ENCODE assay signal across 8 mouse cellular contexts in genomic region chr2:104816371-104816827, GRCm38 (mm10). TPM values are rescaled to one million over a fixed set of nuclear protein-coding genes. Genes with fewer than 3 reads are reported as not detected.
DNase-seq lines count a peak whose midpoint lies in the region; ATAC-seq and TF ChIP-seq lines count a peak whose summit lies in the region.

TSS of gene Qser1 (minus strand) at chr2:104816760.

- H3K9ac ChIP-seq in kidney, postnatal 0 days (ENCODE audit: low read depth, low read length), result peak within 1 kb of the TSS; percentile 96
- peak within 1 kb of the TSS; percentile 95 for H3K9ac ChIP-seq in ES-E14 (ENCODE audit: insufficient read depth, low read depth, low read length, poor library complexity, severe bottlenecking)
- peak within 1 kb of the TSS; percentile 98 for H3K9ac ChIP-seq in embryonic facial prominence, embryonic 12.5 days
- peak within 1 kb of the TSS; percentile 99 for H3K9ac ChIP-seq in heart, embryonic 15.5 days
- peak within 1 kb of the TSS; percentile 98 for H3K9ac ChIP-seq in limb, embryonic 14.5 days (ENCODE audit: low read depth, low read length, severe bottlenecking)
- H3K9ac ChIP-seq in stomach, postnatal 0 days (ENCODE audit: low read length), result peak within 1 kb of the TSS; percentile 98

- H3K27me3 ChIP-seq in kidney, postnatal 0 days (ENCODE audit: insufficient read depth, low read length), result no peaks in the 10 kb centered on the region
- no peaks in the 10 kb centered on the region for H3K27me3 ChIP-seq in embryonic facial prominence, embryonic 12.5 days
- H3K27me3 ChIP-seq in heart, embryonic 15.5 days, result no peaks in the 10 kb centered on the region
- no peaks in the 10 kb centered on the region for H3K27me3 ChIP-seq in limb, embryonic 14.5 days (ENCODE audit: control insufficient read depth, insufficient read depth, low read length)
- no peaks in the 10 kb centered on the region for H3K27me3 ChIP-seq in stomach, postnatal 0 days (ENCODE audit: control insufficient read depth, insufficient read depth, low read length)

- H3K4me1 ChIP-seq in kidney, postnatal 0 days (replicated peaks; ENCODE audit: insufficient read depth, low read length), result no peaks in the 10 kb centered on the region; the same call in 1 of the 2 replicates
- H3K4me1 ChIP-seq in ES-E14 (ENCODE audit: control insufficient read depth in 2 of 2, insufficient read depth in 2 of 2, low read length in 2 of 2, poor library complexity in 1 of 2), result peaks cover 0 to 3% of the 10 kb centered on the region in 2 experiments; a peak in 2 of 4 replicates
- H3K4me1 ChIP-seq in embryonic facial prominence, embryonic 12.5 days, result peaks cover 11% of the 10 kb centered on the region
- H3K4me1 ChIP-seq in heart, embryonic 15.5 days (replicated peaks), result peaks cover 20% of the 10 kb centered on the region
- H3K4me1 ChIP-seq in limb, embryonic 14.5 days (ENCODE audit: control insufficient read depth, insufficient read depth, low read length), result peaks cover 10% of the 10 kb centered on the region
- peaks cover 3% of the 10 kb centered on the region; the same call in 1 of the 2 replicates for H3K4me1 ChIP-seq in stomach, postnatal 0 days (replicated peaks; ENCODE audit: control insufficient read depth, insufficient read depth)

- peak within 1 kb of the TSS; percentile 98 for H3K27ac ChIP-seq in kidney, postnatal 0 days
- peak within 1 kb of the TSS; percentile 90 for H3K27ac ChIP-seq in ES-E14 (ENCODE audit: insufficient read depth, low read depth, low read length, poor library complexity, severe bottlenecking)
- H3K27ac ChIP-seq in embryonic facial prominence, embryonic 12.5 days, result peak within 1 kb of the TSS; percentile 99
- peak within 1 kb of the TSS; percentile 99 for H3K27ac ChIP-seq in heart, embryonic 15.5 days
- peak within 1 kb of the TSS; percentile 98 for H3K27ac ChIP-seq in limb, embryonic 14.5 days (replicated peaks; ENCODE audit: low read depth, low read length)
- H3K27ac ChIP-seq in stomach, postnatal 0 days (replicated peaks), result peak within 1 kb of the TSS; percentile 98

- H3K9me3 ChIP-seq in kidney, postnatal 0 days (replicated peaks; ENCODE audit: low read length), result no peaks in the 10 kb centered on the region
- H3K9me3 ChIP-seq in ES-E14 (ENCODE audit: control insufficient read depth, insufficient read depth, low read depth, low read length), result no peaks in the 10 kb centered on the region
- no peaks in the 10 kb centered on the region for H3K9me3 ChIP-seq in embryonic facial prominence, embryonic 12.5 days
- H3K9me3 ChIP-seq in heart, embryonic 15.5 days (replicated peaks), result no peaks in the 10 kb centered on the region
- no peaks in the 10 kb centered on the region for H3K9me3 ChIP-seq in limb, embryonic 14.5 days (ENCODE audit: control insufficient read depth, low read length)
- H3K9me3 ChIP-seq in stomach, postnatal 0 days (ENCODE audit: control insufficient read depth, low read length), result no peaks in the 10 kb centered on the region

- no peak for DNase-seq in kidney, postnatal 0 days (ENCODE audit: low spot score)
- DNase-seq in kidney, adult 11 months, result no peak
- DNase-seq in ES-E14 (ENCODE audit: low read depth, low spot score), result no peak
- DNase-seq in limb, embryonic 14.5 days (ENCODE audit: low spot score), result no peak
- DNase-seq in stomach, postnatal 0 days (ENCODE audit: low spot score), result no peak
- DNase-seq in thymus, postnatal 36 days, result no peak

- no peaks in the 10 kb centered on the region for H3K36me3 ChIP-seq in kidney, postnatal 0 days (ENCODE audit: insufficient read depth, low read length)
- H3K36me3 ChIP-seq in ES-E14 (ENCODE audit: control insufficient read depth, insufficient read depth, low read length, poor library complexity, severe bottlenecking), result no peaks in the 10 kb centered on the region
- no peaks in the 10 kb centered on the region for H3K36me3 ChIP-seq in embryonic facial prominence, embryonic 12.5 days
- H3K36me3 ChIP-seq in heart, embryonic 15.5 days, result no peaks in the 10 kb centered on the region
- H3K36me3 ChIP-seq in limb, embryonic 14.5 days (ENCODE audit: control insufficient read depth, insufficient read depth, low read length), result no peaks in the 10 kb centered on the region
- H3K36me3 ChIP-seq in stomach, postnatal 0 days (ENCODE audit: control insufficient read depth, insufficient read depth, low read length), result no peaks in the 10 kb centered on the region

- no peak for TF ChIP-seq CTCF in kidney, postnatal 0 days (IDR thresholded peaks at IDR 0.05; ENCODE audit: low read depth)
- no peak for TF ChIP-seq CTCF in stomach, postnatal 0 days (IDR thresholded peaks at IDR 0.05; ENCODE audit: low read depth)

- peak within 1 kb of the TSS; percentile 94 for H3K4me3 ChIP-seq in kidney, postnatal 0 days (replicated peaks; ENCODE audit: low read depth, low read length)
- H3K4me3 ChIP-seq in ES-E14 (ENCODE audit: insufficient read depth in 1 of 2, low read depth in 1 of 2, low read length in 2 of 2, poor library complexity in 1 of 2, severe bottlenecking in 1 of 2), result peak within 1 kb of the TSS; percentile 86 to 90
- H3K4me3 ChIP-seq in embryonic facial prominence, embryonic 12.5 days, result peak within 1 kb of the TSS; percentile 98
- peak within 1 kb of the TSS; percentile 97 for H3K4me3 ChIP-seq in heart, embryonic 15.5 days
- H3K4me3 ChIP-seq in limb, embryonic 14.5 days (replicated peaks; ENCODE audit: low read length), result peak within 1 kb of the TSS; percentile 92
- H3K4me3 ChIP-seq in stomach, postnatal 0 days (ENCODE audit: low read depth, low read length), result peak within 1 kb of the TSS; percentile 94

- in situ Hi-C loops in ES-E14 (cut with MboI; ENCODE audit: low sequenced_read_pairs in 2 of 2, unreplicated experiment in 2 of 2), result no loop called here

- no peak for TF ChIP-seq POLR2A in limb, embryonic 14.5 days (IDR thresholded peaks at IDR 0.05; ENCODE audit: borderline replicate concordance, extremely low read depth, insufficient read depth, insufficient read length)

- no peak for TF ChIP-seq EP300 in stomach, postnatal 0 days (optimal IDR thresholded peaks at IDR 0.05)

- no peak; the same call in none of the 2 replicates for ATAC-seq in kidney, postnatal 0 days (replicated peaks; ENCODE audit: low FRiP score, low read depth)
- ATAC-seq in embryonic facial prominence, embryonic 12.5 days (ENCODE audit: insufficient number of reproducible peaks, insufficient read depth, low FRiP score, low TSS enrichment), result peak; percentile 84
- peak; percentile 20; the same call in 1 of the 2 replicates for ATAC-seq in heart, embryonic 15.5 days (replicated peaks; ENCODE audit: insufficient number of reproducible peaks, insufficient read depth, low FRiP score, low read depth)
- ATAC-seq in limb, embryonic 14.5 days (ENCODE audit: low FRiP score, low read depth), result no peak; the same call in 1 of the 2 replicates
- no peak; the same call in 1 of the 2 replicates for ATAC-seq in stomach, postnatal 0 days (ENCODE audit: low FRiP score, low TSS enrichment)

- 1% methylated on average over 36 of the region's 50 CpGs for WGBS in kidney, postnatal 0 days
- WGBS in embryonic facial prominence, embryonic 12.5 days, result 1% methylated on average over 32 of the region's 50 CpGs
- under 1% methylated on average over 28 of the region's 50 CpGs for WGBS in heart, embryonic 15.5 days
- 0% methylated on average over 7 of the region's 50 CpGs for WGBS in limb, embryonic 14.5 days
- under 1% methylated on average over 21 of the region's 50 CpGs for WGBS in stomach, postnatal 0 days

- H3K4me2 ChIP-seq in kidney, postnatal 0 days (ENCODE audit: low read length), result peak within 1 kb of the TSS; percentile 75
- peak within 1 kb of the TSS; percentile 74 for H3K4me2 ChIP-seq in embryonic facial prominence, embryonic 12.5 days (replicated peaks)
- H3K4me2 ChIP-seq in heart, embryonic 15.5 days, result peak within 1 kb of the TSS; percentile 90
- peak within 1 kb of the TSS; percentile 70 for H3K4me2 ChIP-seq in limb, embryonic 14.5 days (replicated peaks; ENCODE audit: low read depth, low read length, severe bottlenecking)
- H3K4me2 ChIP-seq in stomach, postnatal 0 days (replicated peaks; ENCODE audit: low read depth), result peak within 1 kb of the TSS; percentile 85

TF ChIP-seq in ES-E14, 5 proteins besides CTCF, POLR2A, EP300 and RAD21:
- TF ChIP-seq CHD2 (IDR thresholded peaks at IDR 0.05; ENCODE audit: low read depth, low read length) (no peak), ZNF384 (IDR thresholded peaks at IDR 0.05; ENCODE audit: low read depth, low read length) (no peak), HCFC1 (IDR thresholded peaks at IDR 0.05; ENCODE audit: borderline replicate concordance, insufficient read depth, low read length) (no peak), MAFK (IDR thresholded peaks at IDR 0.05; ENCODE audit: insufficient read depth, low read depth, low read length) (no peak), ZC3H11A (IDR thresholded peaks at IDR 0.05; ENCODE audit: borderline replicate concordance, low read depth, low read length) (no peak)

RNA-seq across cellular contexts. Expression of gene Qser1, which starts in this region (rescaled TPM):
- 6.9 and 7.2 TPM in 2 replicates for polyA plus RNA-seq in kidney, postnatal 0 days (2015; fragmentation: Nextera tagmentation; extraction: Ambion mirVana)
- total RNA-seq in ES-E14 (2012; rRNA removed), result 20.7 and 23.2 TPM in 2 replicates
- 10.9 and 11.6 TPM in 2 replicates for polyA plus RNA-seq in embryonic facial prominence, embryonic 12.5 days (2016; fragmentation: Nextera tagmentation; extraction: Ambion mirVana)
- polyA plus RNA-seq in heart, embryonic 15.5 days (2015; fragmentation: Nextera tagmentation; extraction: Ambion mirVana), result 5.8 and 6.5 TPM in 2 replicates
- polyA plus RNA-seq in limb, embryonic 14.5 days (2012; rRNA removed), result 19.0 and 19.1 TPM in 2 replicates
- polyA plus RNA-seq in limb, embryonic 14.5 days (2014; fragmentation: Nextera tagmentation; extraction: Ambion mirVana), result 16.8 and 19.4 TPM in 2 replicates
- 2.6 and 3.1 TPM in 2 replicates for polyA plus RNA-seq in stomach, postnatal 0 days (2015; fragmentation: Nextera tagmentation; extraction: Ambion mirVana)

Comparison
In these comparisons a context has a peak if more than half of its experiments do, and no peak if none do; other contexts are left out.
1. ATAC-seq: peak in embryonic facial prominence, embryonic 12.5 days (single experiment) and heart, embryonic 15.5 days (single experiment); none in kidney, postnatal 0 days (single experiment), limb, embryonic 14.5 days (single experiment) and stomach, postnatal 0 days (single experiment).
2. Peak in every context shown above with its lines, with median percentiles within 50 percentile points of each other: H3K27ac ChIP-seq, H3K4me2 ChIP-seq, H3K4me3 ChIP-seq and H3K9ac ChIP-seq.